In the genomic region with DNA sequence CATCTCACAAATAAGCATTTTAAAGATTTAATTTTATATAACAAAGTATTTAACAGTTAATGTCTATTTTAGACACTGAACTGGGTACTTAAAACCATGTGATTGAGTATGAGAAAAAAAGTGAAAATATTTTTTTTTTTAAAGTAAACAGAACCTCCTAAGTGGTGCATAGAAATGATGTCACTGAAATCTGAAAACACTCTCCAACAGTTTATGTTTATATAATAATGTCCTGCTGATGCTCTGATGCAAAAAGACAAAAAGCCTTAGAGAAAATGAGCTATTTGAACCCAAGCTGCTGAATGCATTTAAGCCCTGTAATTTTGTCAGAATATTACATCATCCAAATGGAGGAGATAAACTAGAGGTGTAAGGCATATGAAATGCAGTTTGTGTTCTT, we compare ENCODE assay signal across 15 mouse cellular contexts.
"Had no signal": no experiment of that assay in that cellular context is flagged by ENCODE, and none has a peak within 500 bp of the region (broad histone marks: within the 10 kb centered on the region; RNA-seq: fewer than 3 reads in every experiment).

No protein-coding gene starts in this region.

- H3K27ac ChIP-seq: limb, embryonic 15.5 days; liver, embryonic 12.5 days; liver, embryonic 14.5 days; midbrain, embryonic 10.5 days; midbrain, embryonic 12.5 days; neural tube, embryonic 12.5 days; stomach, embryonic 15.5 days; stomach, postnatal 0 days had no signal

- H3K9me3 ChIP-seq: limb, embryonic 15.5 days; liver, embryonic 12.5 days; midbrain, embryonic 10.5 days; midbrain, embryonic 12.5 days; neural tube, embryonic 12.5 days; stomach, embryonic 15.5 days had no signal

- H3K9ac ChIP-seq: limb, embryonic 15.5 days; liver, embryonic 12.5 days; liver, embryonic 14.5 days; midbrain, embryonic 12.5 days; neural tube, embryonic 12.5 days; stomach, embryonic 15.5 days had no signal

- H3K4me3 ChIP-seq: limb, embryonic 15.5 days; liver, embryonic 12.5 days; midbrain, embryonic 10.5 days; midbrain, embryonic 12.5 days; neural tube, embryonic 12.5 days; stomach, embryonic 15.5 days had no signal

- H3K4me1 ChIP-seq: limb, embryonic 15.5 days; liver, embryonic 12.5 days; midbrain, embryonic 10.5 days; midbrain, embryonic 12.5 days; neural tube, embryonic 12.5 days; stomach, embryonic 15.5 days had no signal

- H3K36me3 ChIP-seq: limb, embryonic 15.5 days; liver, embryonic 12.5 days; midbrain, embryonic 10.5 days; midbrain, embryonic 12.5 days; neural tube, embryonic 12.5 days; stomach, embryonic 15.5 days had no signal

- H3K4me2 ChIP-seq: limb, embryonic 15.5 days; liver, embryonic 12.5 days; midbrain, embryonic 12.5 days; neural tube, embryonic 12.5 days; stomach, embryonic 15.5 days had no signal

- ATAC-seq: liver, embryonic 12.5 days; midbrain, embryonic 16.5 days had no signal

- DNase-seq: lung, adult 2 months; midbrain, embryonic 14.5 days; right cerebral cortex, postnatal 14 days; thymus, adult 2 months; thymus, postnatal 25 days; thymus, postnatal 4 days had no signal

- H3K27me3 ChIP-seq: limb, embryonic 15.5 days; liver, embryonic 12.5 days; midbrain, embryonic 12.5 days; neural tube, embryonic 12.5 days; stomach, embryonic 15.5 days had no signal
